29 mouse cellular contexts compared by ENCODE assay signal in genomic region chr3:87989935-87990334, GRCm38 (mm10). TPM values are rescaled to one million over a fixed set of nuclear protein-coding genes. Genes with fewer than 3 reads are reported as not detected.
DNase-seq lines count a peak whose midpoint lies in the region; TF ChIP-seq lines count a peak whose summit lies in the region.
"Had no signal": no experiment of that assay in that cellular context is flagged by ENCODE, and none has a peak within 500 bp of the region (broad histone marks: within the 10 kb centered on the region; RNA-seq: fewer than 3 reads in every experiment).

No protein-coding gene starts in this region.

- no peak overlapping the region for H3K4me3 ChIP-seq in CH12.LX (replicated peaks in 1 of 3; ENCODE audit: low read depth in 2 of 3, low read length in 2 of 3, poor library complexity in 1 of 3)
- H3K4me3 ChIP-seq: embryonic facial prominence, embryonic 12.5 days; erythroblast, embryonic 14.5 days had no signal

- peaks cover 2 to 32% of the 10 kb centered on the region in 2 experiments; a peak in 3 of 4 replicates for H3K4me1 ChIP-seq in CH12.LX (ENCODE audit: control insufficient read depth in 1 of 2, insufficient read depth in 2 of 2)

- dilution Hi-C loops in CH12.LX (cut with MboI; ENCODE audit: extremely low pct_ligation_motif_present, extremely low pct_unique_long_range_greater_than_20kb, low sequenced_read_pairs), result no loop called here

- H3K27me3 ChIP-seq in CH12.LX (replicated peaks), result peaks cover 66% of the 10 kb centered on the region

- TF ChIP-seq CTCF in CH12.LX (conservative IDR thresholded peaks at IDR 0.05 in 1 of 2, IDR thresholded peaks at IDR 0.05 in 1 of 2; ENCODE audit: low read depth in 2 of 2, low read length in 2 of 2), result no peak

- H3K36me3 ChIP-seq in CH12.LX (replicated peaks in 1 of 2; ENCODE audit: control insufficient read depth in 1 of 2, insufficient read depth in 1 of 2, low read length in 1 of 2), result no peaks in the 10 kb centered on the region
- H3K36me3 ChIP-seq: embryonic facial prominence, embryonic 12.5 days had no signal

- H3K79me2 ChIP-seq in CH12.LX (replicated peaks; ENCODE audit: control insufficient read depth, extremely low read depth, insufficient read depth, poor library complexity, severe bottlenecking), result no peaks in the 10 kb centered on the region

- no peak overlapping the region for H3K9ac ChIP-seq in CH12.LX (ENCODE audit: insufficient read depth, low read depth)
- H3K9ac ChIP-seq: embryonic facial prominence, embryonic 12.5 days; forebrain, postnatal 0 days; hindbrain, embryonic 14.5 days had no signal

- DNase-seq in gastrocnemius, postnatal 10 days, result peak; percentile 3
- DNase-seq in gastrocnemius, adult 18-20 months (ENCODE audit: low spot score), result no peak
- DNase-seq in CH12.LX (ENCODE audit: extremely low read depth), result no peak
- peak; percentile 52 for DNase-seq in R1 (ENCODE audit: low read depth, low spot score)
- peak; percentile 10 for DNase-seq in induced T-regulatory cell, adult 2 months (ENCODE audit: low read depth)
- no peak for DNase-seq in layer of hippocampus, postnatal 25 days (ENCODE audit: extremely low spot score in 1 of 2, low spot score in 1 of 2)
- no peak for DNase-seq in layer of hippocampus, postnatal 36 days
- DNase-seq: adrenal gland, postnatal 10 days; adrenal gland, postnatal 36 days; B cell, adult 2 months; cerebellum, adult 18-20 months; cerebellum, adult 9-10 months; cerebellum, postnatal 14 days; forebrain, postnatal 0 days; gastrocnemius, postnatal 14 days; heart, adult 11 months had no signal

- in situ Hi-C loops in CH12.LX (cut with MboI; ENCODE audit: low pct_ligation_motif_present, low pct_unique_long_range_greater_than_20kb, low sequenced_read_pairs), result no loop called here

- no peak overlapping the region for H3K4me2 ChIP-seq in CH12.LX (ENCODE audit: insufficient read depth, low read depth, poor library complexity, severe bottlenecking)
- H3K4me2 ChIP-seq: embryonic facial prominence, embryonic 12.5 days; heart, embryonic 11.5 days; hindbrain, embryonic 14.5 days had no signal

- H3K27ac ChIP-seq in CH12.LX (ENCODE audit: insufficient read depth, low read depth), result no peak overlapping the region
- H3K27ac ChIP-seq: embryonic facial prominence, embryonic 12.5 days; hindbrain, embryonic 14.5 days; hindbrain, postnatal 0 days had no signal

- H3K9me3 ChIP-seq in CH12.LX (replicated peaks; ENCODE audit: low read length), result no peaks in the 10 kb centered on the region
- H3K9me3 ChIP-seq: embryonic facial prominence, embryonic 12.5 days had no signal

- TF ChIP-seq EP300 in CH12.LX (IDR thresholded peaks at IDR 0.05; ENCODE audit: low read length), result no peak

- no peak for TF ChIP-seq RAD21 in CH12.LX (IDR thresholded peaks at IDR 0.05; ENCODE audit: low read depth, low read length)

- TF ChIP-seq POLR2A in CH12.LX (IDR thresholded peaks at IDR 0.05; ENCODE audit: low read depth, low read length), result no peak

TF ChIP-seq in CH12.LX, 34 proteins besides CTCF, POLR2A, EP300 and RAD21:
- no peak for TF ChIP-seq TCF12 (IDR thresholded peaks at IDR 0.05; ENCODE audit: low read depth, low read length)
- peak; percentile 77 for TF ChIP-seq NRF1 (IDR thresholded peaks at IDR 0.05; ENCODE audit: low read depth, low read length)
- TF ChIP-seq USF2 (conservative IDR thresholded peaks at IDR 0.05; ENCODE audit: low read depth, low read length), result no peak
TF ChIP-seq in CH12.LX: peak in this region for 1.

RNA-seq across cellular contexts. Expression of gene Bcan, which starts 10.1 kb away (rescaled TPM):
- total RNA-seq in gastrocnemius, postnatal 10 days (2021), result 1 to 10 TPM in 1 of 2 experiments, under 1 TPM in 1; 0.61 to 1.9 TPM
- not detected for total RNA-seq in gastrocnemius, adult 18-20 months (2021)
- total RNA-seq in CH12.LX (2012; rRNA removed) (0.04 TPM in 1 of 2 replicates, not detected in the other), CH12.LX (2014; rRNA removed) (not detected in 2 replicates)
- polyA plus RNA-seq in CH12.LX (2012; ENCODE audit: insufficient read length, low read depth), result not detected in 2 replicates
- total RNA-seq in layer of hippocampus, postnatal 25 days (2021), result 100 to 1,000 TPM; 329 to 388 TPM
- total RNA-seq in layer of hippocampus, postnatal 36 days (2021), result 100 to 1,000 TPM; 296 to 327 TPM
- total RNA-seq: hematopoietic stem cell, adult 5-6 weeks had no signal
- polyA plus RNA-seq: erythroblast, embryonic 14.5 days; heart, embryonic 11.5 days; heart, postnatal 0 days had no signal

RNA-seq across cellular contexts. Expression of gene Nes, which starts 19.1 kb away (rescaled TPM):
- total RNA-seq in gastrocnemius, postnatal 10 days (2021), result 10 to 100 TPM; 72.4 to 87.7 TPM
- total RNA-seq in gastrocnemius, adult 18-20 months (2021), result 10 to 100 TPM; 10.8 to 24.9 TPM
- total RNA-seq in CH12.LX (2012; rRNA removed), result 0.04 TPM in 2 replicates
- total RNA-seq in CH12.LX (2014; rRNA removed), result 0.04 TPM in 1 of 2 replicates, not detected in the other
- polyA plus RNA-seq in CH12.LX (2012; ENCODE audit: insufficient read length, low read depth), result 0.04 TPM in 2 replicates
- total RNA-seq in layer of hippocampus, postnatal 25 days (2021), result 1 to 10 TPM; 4.6 to 5.5 TPM
- total RNA-seq in layer of hippocampus, postnatal 36 days (2021), result 1 to 10 TPM; 4.0 to 5.4 TPM
- polyA plus RNA-seq: erythroblast, embryonic 14.5 days had no signal

RNA-seq across cellular contexts. Expression of gene Hapln2, which starts 37.4 kb away (rescaled TPM):
- total RNA-seq in gastrocnemius, postnatal 10 days (2021), result not detected
- not detected for total RNA-seq in gastrocnemius, adult 18-20 months (2021)
- not detected in 2 replicates for total RNA-seq in CH12.LX (2012; rRNA removed)
- not detected in 2 replicates for total RNA-seq in CH12.LX (2014; rRNA removed)
- not detected in 2 replicates for polyA plus RNA-seq in CH12.LX (2012; ENCODE audit: insufficient read length, low read depth)
- 10 to 100 TPM in 1 of 2 experiments, 1 to 10 TPM in 1; 7.3 to 12.0 TPM for total RNA-seq in layer of hippocampus, postnatal 25 days (2021)
- total RNA-seq in layer of hippocampus, postnatal 36 days (2021), result 10 to 100 TPM; 14.9 to 18.0 TPM
- total RNA-seq: adrenal gland, adult 18-20 months; adrenal gland, postnatal 10 days; adrenal gland, postnatal 36 days; heart, adult 8-10 months; heart, postnatal 25 days; hematopoietic stem cell, adult 5-6 weeks had no signal
- polyA plus RNA-seq: erythroblast, embryonic 14.5 days; forebrain, embryonic 14.5 days; heart, embryonic 11.5 days; intestine, embryonic 14.5 days; intestine, postnatal 0 days had no signal

RNA-seq across cellular contexts. Expression of gene Crabp2, which starts 41.5 kb away (rescaled TPM):
- total RNA-seq in gastrocnemius, postnatal 10 days (2021), result 1 to 10 TPM in 1 of 2 experiments, under 1 TPM in 1; 0.96 to 1.1 TPM
- total RNA-seq in gastrocnemius, adult 18-20 months (2021), result under 1 TPM in 1 of 2 experiments, not detected in 1; 0.57 TPM
- 0.38 TPM in 2 replicates for total RNA-seq in CH12.LX (2012; rRNA removed)
- 0.27 TPM in 1 of 2 replicates, not detected in the other for total RNA-seq in CH12.LX (2014; rRNA removed)
- polyA plus RNA-seq in CH12.LX (2012; ENCODE audit: insufficient read length, low read depth), result 0.97 and 1.0 TPM in 2 replicates
- 1 to 10 TPM; 2.2 to 2.3 TPM for total RNA-seq in layer of hippocampus, postnatal 25 days (2021)
- 1 to 10 TPM; 1.3 to 3.5 TPM for total RNA-seq in layer of hippocampus, postnatal 36 days (2021)
- total RNA-seq: heart, adult 8-10 months; heart, postnatal 25 days; hematopoietic stem cell, adult 5-6 weeks had no signal
- polyA plus RNA-seq: erythroblast, embryonic 14.5 days had no signal

RNA-seq across cellular contexts. Expression of gene Gpatch4, which starts 53.0 kb away (rescaled TPM):
- 10 to 100 TPM; 12.5 to 14.7 TPM for total RNA-seq in gastrocnemius, postnatal 10 days (2021)
- 10 to 100 TPM; 20.3 to 20.4 TPM for total RNA-seq in gastrocnemius, adult 18-20 months (2021)
- total RNA-seq in CH12.LX (2012; rRNA removed), result 49.1 and 64.2 TPM in 2 replicates
- total RNA-seq in CH12.LX (2014; rRNA removed), result 20.3 and 21.6 TPM in 2 replicates
- polyA plus RNA-seq in CH12.LX (2012; ENCODE audit: insufficient read length, low read depth), result 128 and 182 TPM in 2 replicates
- total RNA-seq in layer of hippocampus, postnatal 25 days (2021), result 10 to 100 TPM; 14.9 to 15.7 TPM
- 10 to 100 TPM; 14.5 to 17.8 TPM for total RNA-seq in layer of hippocampus, postnatal 36 days (2021)

Comparison
In these comparisons a context has a peak if more than half of its experiments do, and no peak if none do; other contexts are left out.
1. DNase-seq: peak in gastrocnemius, postnatal 10 days (single experiment), R1 (single experiment) and induced T-regulatory cell, adult 2 months (single experiment); none in gastrocnemius, adult 18-20 months (single experiment), CH12.LX (single experiment), layer of hippocampus, postnatal 25 days (0 of 2) and layer of hippocampus, postnatal 36 days (0 of 2).
2. RNA of gene Bcan, which starts 10.1 kb away (total RNA-seq): 329 to 388 TPM in layer of hippocampus, postnatal 25 days and 296 to 327 TPM in layer of hippocampus, postnatal 36 days; 0.61 to 1.9 TPM in gastrocnemius, postnatal 10 days, 0.04 TPM in CH12.LX and not detected in gastrocnemius, adult 18-20 months; every median in the first group is over 100 times any median in the second.
3. RNA of gene Nes, which starts 19.1 kb away (total RNA-seq): 72.4 to 87.7 TPM in gastrocnemius, postnatal 10 days, 10.8 to 24.9 TPM in gastrocnemius, adult 18-20 months, 4.6 to 5.5 TPM in layer of hippocampus, postnatal 25 days and 4.0 to 5.4 TPM in layer of hippocampus, postnatal 36 days; 0.04 TPM in CH12.LX; every median in the first group is over 4 times any median in the second.
4. RNA of gene Hapln2, which starts 37.4 kb away (total RNA-seq): 14.9 to 18.0 TPM in layer of hippocampus, postnatal 36 days and 7.3 to 12.0 TPM in layer of hippocampus, postnatal 25 days; not detected in gastrocnemius, postnatal 10 days, not detected in CH12.LX and not detected in gastrocnemius, adult 18-20 months; every median in the first group is over 4 times any median in the second.